Mouse (Mus musculus) left cerebral cortex, adult 2 months (tissue): ENCODE measurements at regions not wholly inside any gene's neighbourhood (a gene's known extent, or its start where the extent isn't known, plus 50 kb on each side); places are given as distances from the start of the nearest gene placed in this dataset.
A peak's percentile ranks its signal among the peaks of the same experiment; 100 is the strongest.

ENCODE experiments used
- DNase-seq, 2 experiments: peaks; one replicate each; pipeline ENCODE4 v3.0.0; 2021 to 2022; ENCODE audit warnings: low spot score in 2 of 2, mixed read lengths in 1 of 2; ENCODE audit errors: extremely low spot score in 1 of 2
- H3K27ac ChIP-seq: fragments of 200-600 bp; 2 replicates; pipeline ENCODE4 v1.8.1; 2022
- H3K4me3 ChIP-seq: fragments of 200-600 bp; 2 replicates; pipeline ENCODE4 v1.8.1; 2022
- CTCF ChIP-seq: fragments of 200-600 bp; IDR thresholded peaks from 2 replicates; pipeline ENCODE4 v1.8.1; 2022; ENCODE audit warnings: antibody characterized with exemption, mild to moderate bottlenecking, moderate library complexity
- intact Hi-C: fragments of 180-260 bp; cut with DNase I; formaldehyde crosslinking; loops from one replicate; pipeline ENCODE4 v1.15.1; 2025
- microRNA-seq, 2 experiments: library from miRNA; unstranded; fragments of <30 nt; microRNA quantifications; one replicate each; pipeline ENCODE4 v1.2.0; 2021

GRCm38 (mm10) chr12:110204246-110204989, 74.5 kb upstream of the Dio3 start:
- no peak for DNase-seq
- no peak for TF ChIP-seq CTCF
- intact Hi-C loops: no loop called here
- no peak overlapping the region for H3K4me3 ChIP-seq
- no peak overlapping the region for H3K27ac ChIP-seq

GRCm38 (mm10) chr12:110206271-110206670, 72.6 kb upstream of the Dio3 start:
- Histone ChIP-seq H3K27ac (no peak overlapping the region), H3K4me3 (no peak overlapping the region)
- no peak for TF ChIP-seq CTCF
- no peak for DNase-seq
- intact Hi-C loops: no loop called here

DNA sequence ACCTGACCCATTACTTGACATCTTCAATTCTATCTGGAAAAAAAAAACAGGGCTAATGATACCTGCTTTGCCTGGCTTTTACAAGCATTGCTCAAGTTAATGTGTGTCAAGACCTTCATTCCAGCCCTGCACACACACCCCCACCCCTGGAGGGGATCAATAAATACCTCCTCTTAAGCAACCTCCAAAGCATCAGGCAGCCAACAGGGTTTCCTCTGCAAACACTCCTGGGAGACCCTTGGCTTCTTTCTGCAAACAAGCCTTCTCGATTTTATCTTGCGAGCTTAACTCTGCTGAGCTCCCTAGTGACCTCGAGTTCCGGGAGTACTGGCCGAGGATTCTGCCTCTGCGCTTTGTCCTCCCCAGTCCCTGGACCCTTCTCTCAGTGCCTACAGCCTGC, 72.1 kb upstream of the Dio3 start:
- no peak overlapping the region for H3K4me3 ChIP-seq
- DNase-seq: no peak
- no peak overlapping the region for H3K27ac ChIP-seq
- intact Hi-C loops: no loop called here
- no peak for TF ChIP-seq CTCF

GRCm38 (mm10) chr12:110207246-110207852, 71.5 kb upstream of the Dio3 start:
- DNase-seq: no peak
- intact Hi-C loops: no loop called here
- no peak for TF ChIP-seq CTCF
- Histone ChIP-seq H3K27ac (no peak overlapping the region), H3K4me3 (no peak overlapping the region)

DNA sequence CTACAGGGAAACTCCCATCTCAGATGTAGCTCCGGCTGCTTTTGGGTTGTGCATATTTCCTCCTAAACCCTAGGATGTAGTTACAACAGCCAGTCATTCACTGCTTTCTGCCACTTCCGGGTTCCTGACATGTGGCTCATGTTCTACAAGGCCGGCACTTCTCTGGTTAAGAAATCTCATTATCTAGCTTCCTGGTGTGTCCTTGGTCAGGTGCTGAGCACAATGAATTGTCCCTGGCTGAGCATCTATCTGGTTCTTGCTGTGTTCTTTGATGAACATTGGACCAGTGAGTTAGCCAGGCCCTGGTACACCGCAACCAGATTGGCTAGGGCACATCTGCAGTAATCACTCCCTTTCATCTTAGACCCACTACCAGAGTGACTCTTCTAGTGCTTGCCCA, 66.2 kb upstream of the Dio3 start:
- intact Hi-C loops: no loop called here
- no peak overlapping the region for H3K27ac ChIP-seq
- TF ChIP-seq CTCF: no peak
- no peak overlapping the region for H3K4me3 ChIP-seq
- DNase-seq: no peak

- H3K4me3 ChIP-seq: no peak overlapping the region
- TF ChIP-seq CTCF: no peak
- H3K27ac ChIP-seq: no peak overlapping the region
- intact Hi-C loops: no loop called here
- no peak for DNase-seq
These were observed 64.0 kb upstream of the Dio3 start for GRCm38 (mm10) chr12:110214833-110215232.

DNA sequence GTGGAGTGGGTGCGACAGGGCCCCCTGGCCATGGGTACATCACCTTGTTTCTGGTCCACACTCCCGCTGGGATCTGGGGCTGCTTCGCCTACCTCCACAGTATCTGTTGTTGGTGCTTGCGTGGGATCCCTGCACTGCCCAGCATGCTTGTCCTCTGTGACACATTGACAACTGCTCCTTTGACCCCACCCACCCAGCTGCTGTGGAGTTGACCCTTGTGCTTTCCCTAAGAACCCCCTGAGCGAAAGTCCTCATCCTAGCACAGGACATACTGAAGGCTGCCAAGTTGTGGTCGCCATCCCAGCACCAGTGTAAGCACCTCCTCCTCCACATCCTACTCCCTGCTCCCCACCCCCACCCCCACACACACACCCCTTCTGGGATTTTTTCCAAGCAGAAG, 63.6 kb upstream of the Dio3 start:
- Histone ChIP-seq H3K4me3 (no peak overlapping the region), H3K27ac (no peak overlapping the region)
- intact Hi-C loops: no loop called here
- no peak for DNase-seq
- no peak for TF ChIP-seq CTCF

DNA sequence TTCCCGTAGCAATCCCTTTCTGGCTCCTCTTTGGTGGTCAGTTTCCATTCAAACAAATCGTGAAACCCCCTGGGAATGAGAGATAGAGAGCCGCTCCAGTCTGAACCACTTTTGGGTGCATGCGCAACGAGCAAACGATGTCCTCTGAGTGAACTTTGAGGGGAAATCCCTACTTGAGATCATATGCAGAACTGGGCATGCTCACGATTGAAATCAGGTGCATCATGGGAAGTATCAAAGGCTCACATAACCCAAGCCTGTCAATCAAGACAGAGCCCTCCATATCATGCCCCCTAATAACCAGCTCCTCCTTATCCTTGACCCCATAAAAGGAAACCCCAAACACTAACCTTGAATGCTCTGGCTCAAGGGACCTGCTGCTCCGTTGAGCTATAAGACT, 59.1 kb upstream of the Dio3 start:
- Histone ChIP-seq H3K4me3 (no peak overlapping the region), H3K27ac (no peak overlapping the region)
- DNase-seq: no peak
- TF ChIP-seq CTCF: no peak
- intact Hi-C loops: no loop called here

DNA sequence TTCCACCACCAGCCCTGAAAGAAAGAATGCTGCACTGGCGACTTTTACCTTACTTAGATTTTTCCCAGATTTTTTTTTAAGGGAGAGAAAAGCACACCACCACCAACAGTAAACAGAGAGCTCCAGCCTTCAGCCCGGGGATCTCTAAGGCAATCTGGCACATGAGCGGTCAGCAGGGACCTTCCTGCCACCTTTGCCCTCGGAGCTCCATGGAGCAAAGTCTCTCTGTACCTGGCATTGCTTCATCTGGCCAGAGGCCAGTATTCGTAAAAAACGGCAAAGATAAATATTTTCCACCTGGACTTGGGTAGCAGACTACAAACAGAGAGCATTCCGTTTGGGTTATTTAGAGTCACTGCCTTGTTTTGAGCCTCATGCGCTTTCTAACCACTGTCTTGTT, 58.4 kb upstream of the Dio3 start:
- DNase-seq: no peak
- H3K27ac ChIP-seq: no peak overlapping the region
- intact Hi-C loops: no loop called here
- no peak for TF ChIP-seq CTCF
- no peak overlapping the region for H3K4me3 ChIP-seq

GRCm38 (mm10) chr12:110221184-110221583, 57.7 kb upstream of the Dio3 start:
- no peak overlapping the region for H3K27ac ChIP-seq
- TF ChIP-seq CTCF: no peak
- DNase-seq: no peak
- intact Hi-C loops: no loop called here
- H3K4me3 ChIP-seq: no peak overlapping the region

DNA sequence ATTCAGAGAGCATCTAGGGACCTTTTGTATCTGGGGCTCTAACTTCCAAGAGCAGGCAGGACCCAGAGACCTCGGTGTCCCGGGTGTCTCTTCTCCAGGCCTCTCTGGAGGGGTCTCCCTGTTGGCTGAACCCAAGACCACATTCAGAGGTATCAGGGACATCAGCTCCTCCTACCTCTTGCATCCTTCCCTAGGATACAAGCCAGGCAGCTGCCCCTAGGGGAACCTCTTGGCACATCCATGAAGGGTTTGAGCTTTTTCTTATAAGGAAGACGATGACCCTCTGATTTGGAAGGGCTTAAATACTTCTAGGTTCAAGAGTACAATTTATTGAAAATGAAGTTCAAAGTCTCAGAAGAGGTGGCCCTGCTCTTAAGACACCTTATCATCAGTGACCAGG, 57.2 kb upstream of the Dio3 start:
- no peak for DNase-seq
- intact Hi-C loops: no loop called here
- no peak overlapping the region for H3K27ac ChIP-seq
- no peak for TF ChIP-seq CTCF
- H3K4me3 ChIP-seq: no peak overlapping the region

- no peak for TF ChIP-seq CTCF
- intact Hi-C loops: no loop called here
- Histone ChIP-seq H3K4me3 (no peak overlapping the region), H3K27ac (no peak overlapping the region)
- DNase-seq: no peak
These were observed 54.6 kb upstream of the Dio3 start for GRCm38 (mm10) chr12:110224250-110224649.

- DNase-seq: peak; percentile 35 to 40
- Histone ChIP-seq H3K4me3 (no peak overlapping the region), H3K27ac (peak overlapping the region; percentile 24; the same call in 1 of the 2 replicates)
- no peak for TF ChIP-seq CTCF
- intact Hi-C loops: no loop called here
These were observed 50.9 kb upstream of the Dio3 start for GRCm38 (mm10) chr12:110228011-110228411.

Small RNA genes in the stretch of these regions (microRNA-seq; reads per million reads assigned to microRNA genes)
- gene Gm24321 (0 reads per million in 2 experiments), gene Gm25252 (0 reads per million in 2 experiments), gene Gm25750 (0 reads per million in 2 experiments), gene Gm27379 (0 to 0.24 reads per million in 2 experiments), gene Gm44322 (0 reads per million in 2 experiments), gene Mir1193 (38.5 to 49.9 reads per million in 2 experiments), gene Mir1197 (0 to 0.48 reads per million in 2 experiments), gene Mir134 (518 to 588 reads per million in 2 experiments), gene Mir154 (1,328 to 1,384 reads per million in 2 experiments), gene Mir299a (0 reads per million in 2 experiments), gene Mir299b (0 reads per million in 2 experiments), gene Mir300 (528 to 535 reads per million in 2 experiments), gene Mir3072 (151 to 209 reads per million in 2 experiments), gene Mir323 (978 to 2,564 reads per million in 2 experiments), gene Mir329 (169 to 209 reads per million in 2 experiments), gene Mir369 (1,703 to 2,234 reads per million in 2 experiments), gene Mir376a (0 reads per million in 2 experiments), gene Mir376b (111 to 199 reads per million in 2 experiments), gene Mir376c (218 to 299 reads per million in 2 experiments), gene Mir377 (83.3 to 141 reads per million in 2 experiments), gene Mir379 (4,795 to 6,512 reads per million in 2 experiments), gene Mir380 (0 reads per million in 2 experiments), gene Mir381 (436 to 623 reads per million in 2 experiments), gene Mir382 (6,877 to 10,623 reads per million in 2 experiments), gene Mir409 (0 reads per million in 2 experiments), gene Mir410 (63.8 to 121 reads per million in 2 experiments), gene Mir411 (6,377 to 7,550 reads per million in 2 experiments), gene Mir412 (128 to 136 reads per million in 2 experiments), gene Mir453 (0 reads per million in 2 experiments), gene Mir485 (3,571 to 5,933 reads per million in 2 experiments), gene Mir487b (1,981 to 3,386 reads per million in 2 experiments), gene Mir494 (12.0 to 13.1 reads per million in 2 experiments), gene Mir495 (103 to 125 reads per million in 2 experiments), gene Mir496a (126 to 134 reads per million in 2 experiments), gene Mir539 (0 reads per million in 2 experiments), gene Mir541 (5,705 to 8,481 reads per million in 2 experiments), gene Mir543 (446 to 1,943 reads per million in 2 experiments), gene Mir544 (2.7 to 2.9 reads per million in 2 experiments), gene Mir654 (0 reads per million in 2 experiments), gene Mir666 (416 to 457 reads per million in 2 experiments), gene Mir667 (947 to 2,660 reads per million in 2 experiments), gene Mir668 (984 to 3,417 reads per million in 2 experiments), gene Mir679 (42.1 to 48.3 reads per million in 2 experiments), gene Mir758 (2.6 to 4.1 reads per million in 2 experiments), gene Mir882 (0 reads per million in 2 experiments)
